Mouse (Mus musculus) embryonic facial prominence, embryonic 14.5 days (tissue): Measurements from ENCODE around the gene Adgrf3. TPM values are rescaled to one million over a fixed set of nuclear protein-coding genes. Genes with fewer than 3 reads are reported as not detected.

ENCODE experiments used
- ATAC-seq: fragments of 200-750 bp; cut with Nextera tagmentation; 2 replicates; pipeline ENCODE4 v1.8.0; 2017; ENCODE audit warnings: low read depth, moderate number of reproducible peaks, moderate TSS enrichment
- DNase-seq: peaks from one replicate; pipeline ENCODE4 v3.0.0-alpha.2; 2015; ENCODE audit warnings: low spot score
- H3K27ac ChIP-seq: fragments of 300-500 bp; sonication (generic); replicated peaks from 2 replicates; pipeline ENCODE4 v1.5.1; 2014; ENCODE audit warnings: low read depth, mild to moderate bottlenecking, low read length, moderate library complexity
- H3K27me3 ChIP-seq: fragments of 300-500 bp; sonication (generic); replicated peaks from 2 replicates; pipeline ENCODE4 v1.6.1; 2014; ENCODE audit warnings: low read length; ENCODE audit not compliant: control insufficient read depth, insufficient read depth
- H3K36me3 ChIP-seq: fragments of 300-500 bp; sonication (generic); 2 replicates; pipeline ENCODE4 v1.6.1; 2014; ENCODE audit warnings: low read length, mixed read lengths; ENCODE audit not compliant: control insufficient read depth, insufficient read depth
- H3K4me1 ChIP-seq: fragments of 300-500 bp; sonication (generic); 2 replicates; pipeline ENCODE4 v1.6.1; 2014; ENCODE audit warnings: antibody characterized with exemption, low read length; ENCODE audit not compliant: control insufficient read depth, insufficient read depth
- H3K4me2 ChIP-seq: fragments of 300-500 bp; sonication (generic); 2 replicates; pipeline ENCODE4 v1.6.1; 2014; ENCODE audit warnings: low read depth, mild to moderate bottlenecking, low read length, moderate library complexity, mixed read lengths
- H3K4me3 ChIP-seq: fragments of 300-500 bp; sonication (generic); 2 replicates; pipeline ENCODE4 v1.5.1; 2014; ENCODE audit warnings: low read depth, mild to moderate bottlenecking, low read length
- H3K9ac ChIP-seq: fragments of 300-500 bp; sonication (generic); 2 replicates; pipeline ENCODE4 v1.6.1; 2014; ENCODE audit warnings: low read depth, mild to moderate bottlenecking, low read length, moderate library complexity, mixed read lengths
- H3K9me3 ChIP-seq: fragments of 300-500 bp; sonication (generic); 2 replicates; pipeline ENCODE4 v1.6.1; 2016; ENCODE audit warnings: low read length; ENCODE audit not compliant: control insufficient read depth
- WGBS: fragments of 180-500 bp; shearing (Covaris S2); extraction: QIAGEN DNeasy Blood & Tissue Kit; methylation state at CpG from one replicate; pipeline ENCODE4 v1.1.7; 2014; 5-methylcytosine and 5-hydroxymethylcytosine counted together
- polyA plus RNA-seq: library from polyadenylated mRNA; unstranded; fragments of >200 nt; fragmentation: Nextera tagmentation; extraction: Ambion mirVana; gene quantifications from 2 replicates; pipeline ENCODE4 v1.2.1, GENCODE M21; 2014

Gene Adgrf3
- polyA plus RNA-seq = 0.10 TPM in 1 of 2 replicates, not detected in the other

GRCm38 (mm10) chr5:30205493-30205892 lies at the start of gene Adgrf3:
TSS of gene Adgrf3 (minus strand) at chr5:30205722.
- DNase-seq = no peak
- H3K27ac ChIP-seq = no peak within 1 kb of the TSS
- H3K4me2 ChIP-seq = no peak within 1 kb of the TSS
- H3K9ac ChIP-seq = no peak within 1 kb of the TSS
- H3K27me3 ChIP-seq = no peaks in the 10 kb centered on the region
- H3K36me3 ChIP-seq = no peaks in the 10 kb centered on the region
- H3K4me1 ChIP-seq = no peaks in the 10 kb centered on the region
- H3K9me3 ChIP-seq = no peaks in the 10 kb centered on the region
- ATAC-seq = no peak
- no peak within 1 kb of the TSS for H3K4me3 ChIP-seq
- WGBS = 20% methylated on average over 4 of the region's 5 CpGs

GRCm38 (mm10) chr5:30247666-30248065 lies 42.1 kb upstream of the Adgrf3 start:
- Histone ChIP-seq H3K9ac (no peak overlapping the region), H3K4me1 (no peaks in the 10 kb centered on the region), H3K4me3 (no peak overlapping the region), H3K27me3 (no peaks in the 10 kb centered on the region), H3K36me3 (peaks cover 28% of the 10 kb centered on the region), H3K4me2 (no peak overlapping the region), H3K27ac (no peak overlapping the region), H3K9me3 (no peaks in the 10 kb centered on the region)
- DNase-seq (no peak), ATAC-seq (no peak)
- 97% methylated on average over 1 of the region's 1 CpGs for WGBS

GRCm38 (mm10) chr5:30245861-30246416 lies 40.4 kb upstream of the Adgrf3 start:
- Histone ChIP-seq H3K9ac (no peak overlapping the region), H3K4me1 (no peaks in the 10 kb centered on the region), H3K27ac (no peak overlapping the region), H3K4me2 (no peak overlapping the region), H3K9me3 (no peaks in the 10 kb centered on the region), H3K27me3 (no peaks in the 10 kb centered on the region), H3K4me3 (no peak overlapping the region), H3K36me3 (peaks cover 16% of the 10 kb centered on the region; the same call in 1 of the 2 replicates)
- ATAC-seq (no peak), DNase-seq (no peak)
- WGBS = 84% methylated on average over 9 of the region's 9 CpGs

GRCm38 (mm10) chr5:30243741-30244140 lies 38.2 kb upstream of the Adgrf3 start:
- no peak overlapping the region for H3K4me2 ChIP-seq
- no peak overlapping the region for H3K27ac ChIP-seq
- 74% methylated on average over 9 of the region's 9 CpGs for WGBS
- no peaks in the 10 kb centered on the region for H3K27me3 ChIP-seq
- H3K4me1 ChIP-seq = no peaks in the 10 kb centered on the region
- H3K36me3 ChIP-seq = 0 out of 2 replicates have a peak, but pooled peaks cover 5% of the 10 kb centered on the region
- no peak overlapping the region for H3K9ac ChIP-seq
- DNase-seq = peak; percentile 14
- no peak for ATAC-seq
- H3K9me3 ChIP-seq = no peaks in the 10 kb centered on the region
- H3K4me3 ChIP-seq = no peak overlapping the region

- 39% methylated on average over 1 of the region's 1 CpGs for WGBS
- H3K9me3 ChIP-seq = no peaks in the 10 kb centered on the region
- no peaks in the 10 kb centered on the region for H3K4me1 ChIP-seq
- no peaks in the 10 kb centered on the region for H3K27me3 ChIP-seq
- peak; percentile 13 for DNase-seq
- no peak overlapping the region for H3K9ac ChIP-seq
- peak; percentile 53; the same call in 1 of the 2 replicates for ATAC-seq
- H3K4me3 ChIP-seq = no peak overlapping the region
- no peak overlapping the region for H3K4me2 ChIP-seq
- no peaks in the 10 kb centered on the region for H3K36me3 ChIP-seq
- H3K27ac ChIP-seq = no peak overlapping the region
These were observed 36.9 kb upstream of the Adgrf3 start for GRCm38 (mm10) chr5:30242410-30242809.

- no peaks in the 10 kb centered on the region for H3K27me3 ChIP-seq
- H3K9me3 ChIP-seq = no peaks in the 10 kb centered on the region
- H3K4me3 ChIP-seq = no peak overlapping the region
- no peak for DNase-seq
- no peaks in the 10 kb centered on the region for H3K36me3 ChIP-seq
- no peak overlapping the region for H3K9ac ChIP-seq
- H3K27ac ChIP-seq = no peak overlapping the region
- WGBS = 82% methylated on average over 7 of the region's 7 CpGs
- H3K4me2 ChIP-seq = no peak overlapping the region
- no peak for ATAC-seq
- no peaks in the 10 kb centered on the region for H3K4me1 ChIP-seq
These were observed 35.0 kb upstream of the Adgrf3 start for GRCm38 (mm10) chr5:30240552-30240951.

- H3K9ac ChIP-seq = no peak overlapping the region
- no peaks in the 10 kb centered on the region for H3K36me3 ChIP-seq
- no peaks in the 10 kb centered on the region for H3K9me3 ChIP-seq
- DNase-seq (no peak), ATAC-seq (no peak)
- WGBS = 95% methylated on average over 5 of the region's 5 CpGs
- H3K27me3 ChIP-seq = no peaks in the 10 kb centered on the region
- H3K4me1 ChIP-seq = peaks cover 8% of the 10 kb centered on the region
- H3K4me2 ChIP-seq = no peak overlapping the region
- no peak overlapping the region for H3K4me3 ChIP-seq
- H3K27ac ChIP-seq = no peak overlapping the region
These were observed 33.0 kb upstream of the Adgrf3 start for GRCm38 (mm10) chr5:30238533-30238932.

- H3K27ac ChIP-seq = no peak overlapping the region
- WGBS = 91% methylated on average over 2 of the region's 2 CpGs
These were observed 30.2 kb upstream of the Adgrf3 start for GRCm38 (mm10) chr5:30235641-30236126.

GRCm38 (mm10) chr5:30233979-30234378 lies 28.5 kb upstream of the Adgrf3 start:
- H3K4me2 ChIP-seq = peak overlapping the region; percentile 61
- WGBS = 67% methylated on average over 8 of the region's 8 CpGs
- no peaks in the 10 kb centered on the region for H3K27me3 ChIP-seq
- H3K4me1 ChIP-seq = peaks cover 12% of the 10 kb centered on the region
- no peak for DNase-seq
- peak overlapping the region; percentile 79 for H3K9ac ChIP-seq
- 0 out of 2 replicates have a peak, but pooled peaks cover 8% of the 10 kb centered on the region for H3K36me3 ChIP-seq
- H3K4me3 ChIP-seq = peak overlapping the region; percentile 76
- no peak overlapping the region for H3K27ac ChIP-seq
- 0 out of 2 replicates have a peak, but pooled peaks cover 9% of the 10 kb centered on the region for H3K9me3 ChIP-seq
- no peak for ATAC-seq

More at GRCm38 (mm10) chr5:30235641-30236126, 30.2 kb upstream of the Adgrf3 start:
- Histone ChIP-seq H3K36me3 (0 out of 2 replicates have a peak, but pooled peaks cover under 1% of the 10 kb centered on the region), H3K9ac (no peak overlapping the region), H3K9me3 (0 out of 2 replicates have a peak, but pooled peaks cover 2% of the 10 kb centered on the region), H3K4me3 (no peak overlapping the region), H3K27me3 (no peaks in the 10 kb centered on the region), H3K4me2 (no peak overlapping the region), H3K4me1 (peaks cover 12% of the 10 kb centered on the region)
- ATAC-seq (no peak), DNase-seq (no peak)
